Mouse (Mus musculus): ENCODE measurements around the gene Hils1.

Gene Hils1

GRCm38 (mm10) chr11:94967419-94967818 lies at the start of gene Hils1:
Hils1 (plus strand) TSS chr11:94967593.
- no peak for DNase-seq

- no peak for DNase-seq
These were observed 49.7 kb upstream of the Hils1 start for GRCm38 (mm10) chr11:94917717-94918116.

GRCm38 (mm10) chr11:94920996-94921401 lies 46.4 kb upstream of the Hils1 start:
- DNase-seq: no peak

DNA sequence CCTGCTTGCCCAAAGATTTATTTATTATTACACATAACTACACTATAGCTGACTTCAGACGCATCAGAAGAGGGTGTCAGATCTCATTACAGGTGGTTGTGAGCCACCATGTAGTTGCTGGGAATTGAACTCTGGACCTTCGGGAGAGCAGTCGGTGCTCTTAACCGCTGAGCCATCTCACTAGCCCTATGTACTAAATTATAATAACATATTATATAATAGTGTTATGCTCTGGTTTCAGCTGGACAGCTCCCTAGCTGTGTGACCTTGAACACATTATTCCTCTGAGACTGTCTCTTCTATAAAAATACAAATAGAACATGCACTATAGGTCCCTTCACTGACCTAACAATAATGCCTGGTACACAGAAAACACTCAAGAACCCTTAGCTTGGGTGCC lies 42.4 kb upstream of the Hils1 start:
- DNase-seq: no peak

DNA sequence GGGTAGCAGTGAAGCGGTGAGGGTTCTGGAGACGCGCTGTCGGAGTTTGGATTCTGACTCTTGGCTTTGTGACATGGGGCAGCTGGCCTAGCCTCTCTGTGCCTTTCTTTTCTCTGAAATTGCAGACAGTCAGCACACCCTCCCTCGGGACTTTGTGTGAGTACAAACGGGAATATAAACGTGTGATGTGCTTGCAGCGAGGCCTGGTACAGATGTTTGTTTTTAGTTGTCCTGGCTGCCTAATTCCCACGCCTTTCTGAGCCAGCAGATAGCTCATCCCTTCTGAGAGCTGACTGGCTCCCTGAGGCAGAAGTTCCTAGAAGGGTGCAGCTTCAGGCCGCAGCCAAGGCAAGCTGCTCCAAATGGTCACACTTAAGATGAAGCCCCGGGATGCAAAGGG lies 41.0 kb upstream of the Hils1 start:
- no peak for DNase-seq

DNA sequence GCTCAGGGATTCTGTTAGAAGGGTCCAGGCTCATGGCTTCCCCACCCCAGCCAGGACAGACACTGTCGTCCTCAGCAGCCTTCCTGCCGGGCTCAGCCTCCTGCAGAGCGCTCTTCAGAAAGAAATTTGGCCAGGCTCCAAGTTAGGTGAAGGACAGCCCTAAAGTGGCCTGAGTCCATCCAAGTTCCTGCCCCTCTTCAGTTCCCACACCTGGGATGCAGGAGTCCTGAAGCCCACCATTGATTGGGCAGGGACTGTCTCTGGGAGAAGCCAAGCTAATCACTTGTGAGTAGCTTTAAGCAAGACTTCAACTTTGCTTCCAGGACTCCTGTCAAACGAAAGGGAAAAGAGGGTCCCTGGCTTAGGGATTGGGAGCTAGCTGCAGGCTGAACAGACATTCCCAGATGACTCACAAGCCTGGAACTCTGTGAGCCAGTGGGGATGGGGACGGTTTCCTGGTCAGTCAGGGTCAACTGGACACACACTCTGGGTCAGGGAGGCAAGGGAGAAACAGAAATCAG lies 39.6 kb upstream of the Hils1 start:
- DNase-seq: no peak

- peak in 1 of 2 experiments; percentile 41 for DNase-seq
These were observed 38.6 kb upstream of the Hils1 start for GRCm38 (mm10) chr11:94928820-94929219.

DNA sequence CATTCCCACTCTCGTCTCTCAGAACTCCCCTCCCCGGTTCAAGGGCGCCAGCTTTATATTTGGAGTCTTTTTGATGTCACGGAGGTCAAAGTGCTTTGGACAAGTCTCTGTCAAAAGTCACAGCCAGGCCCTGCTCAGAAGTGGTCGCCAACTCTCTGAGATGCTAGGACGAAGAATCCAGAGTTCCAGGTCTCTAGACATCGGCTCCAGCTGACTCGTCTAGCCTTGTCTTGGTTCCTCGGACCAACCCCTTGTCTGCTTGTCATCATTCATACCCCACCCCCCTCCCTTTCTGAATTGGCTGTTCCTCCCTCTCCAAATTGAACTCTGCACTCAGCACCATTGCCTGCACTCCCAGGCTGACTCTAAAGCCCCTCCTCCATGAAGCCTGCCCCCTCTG lies 37.8 kb upstream of the Hils1 start:
- DNase-seq: no peak

GRCm38 (mm10) chr11:94930151-94930550 lies 37.2 kb upstream of the Hils1 start:
- DNase-seq: no peak

- DNase-seq: no peak
These were observed 33.8 kb upstream of the Hils1 start for GRCm38 (mm10) chr11:94933584-94933983.

DNA sequence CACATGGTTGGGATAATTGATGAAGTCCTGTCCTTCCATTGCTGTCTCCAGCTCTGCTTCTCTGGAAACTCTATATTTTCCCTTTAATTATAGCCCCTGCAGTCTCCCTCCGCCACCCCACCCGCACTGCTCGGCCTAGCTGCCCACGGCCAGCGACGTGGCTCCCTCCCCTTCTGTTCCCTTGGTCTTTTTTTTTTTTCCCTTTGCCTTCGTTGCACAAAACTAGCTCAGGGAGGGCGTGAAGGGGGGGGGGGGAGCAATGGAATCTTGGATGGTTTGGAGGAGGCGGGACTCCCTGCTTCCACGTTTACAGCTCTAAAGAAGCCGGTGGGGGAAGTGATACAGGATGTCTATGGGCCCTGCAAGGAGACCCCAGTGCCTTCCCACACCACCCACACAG lies 32.9 kb upstream of the Hils1 start:
- DNase-seq: no peak

DNA sequence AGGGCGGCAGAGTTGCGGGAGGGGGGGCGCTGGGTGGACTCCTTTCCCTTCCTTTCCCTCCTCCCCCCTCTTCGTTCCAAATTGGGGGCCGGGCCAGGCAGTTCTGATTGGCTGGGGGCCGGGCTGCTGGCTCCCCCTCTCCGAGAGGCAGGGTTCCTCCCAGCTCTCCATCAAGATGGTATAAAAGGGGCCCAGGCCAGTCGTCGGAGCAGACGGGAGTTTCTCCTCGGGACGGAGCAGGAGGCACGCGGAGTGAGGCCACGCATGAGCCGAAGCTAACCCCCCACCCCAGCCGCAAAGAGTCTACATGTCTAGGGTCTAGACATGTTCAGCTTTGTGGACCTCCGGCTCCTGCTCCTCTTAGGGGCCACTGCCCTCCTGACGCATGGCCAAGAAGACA lies 31.3 kb upstream of the Hils1 start, which contains the start of gene Col1a1:
Col1a1 (plus strand) TSS at position 180 of the 400 bp plus-strand sequence.
- DNase-seq: no peak

DNA sequence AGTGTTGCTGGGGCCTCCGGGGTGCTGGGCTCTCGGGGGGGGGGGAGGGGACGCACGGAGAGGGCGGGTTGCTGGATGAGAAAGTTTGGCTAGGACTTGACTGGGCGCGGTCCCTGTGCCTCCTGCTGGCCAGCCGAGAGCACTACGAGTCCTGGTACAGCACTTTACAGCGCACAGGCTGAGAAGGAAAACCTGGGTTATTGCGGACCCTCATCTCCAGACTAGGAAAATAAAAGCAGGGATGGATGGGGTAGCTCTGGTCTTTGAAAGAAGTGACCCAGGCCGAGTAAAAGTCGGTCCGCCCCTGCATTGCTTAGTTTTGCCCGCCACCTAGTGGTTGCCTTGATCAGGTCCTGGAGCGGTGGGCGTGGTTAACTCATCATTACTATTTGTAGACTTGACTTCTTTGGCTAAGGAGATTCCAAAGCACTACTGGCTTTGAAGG lies 30.5 kb upstream of the Hils1 start:
- DNase-seq: peak; percentile 87 to 92

DNA sequence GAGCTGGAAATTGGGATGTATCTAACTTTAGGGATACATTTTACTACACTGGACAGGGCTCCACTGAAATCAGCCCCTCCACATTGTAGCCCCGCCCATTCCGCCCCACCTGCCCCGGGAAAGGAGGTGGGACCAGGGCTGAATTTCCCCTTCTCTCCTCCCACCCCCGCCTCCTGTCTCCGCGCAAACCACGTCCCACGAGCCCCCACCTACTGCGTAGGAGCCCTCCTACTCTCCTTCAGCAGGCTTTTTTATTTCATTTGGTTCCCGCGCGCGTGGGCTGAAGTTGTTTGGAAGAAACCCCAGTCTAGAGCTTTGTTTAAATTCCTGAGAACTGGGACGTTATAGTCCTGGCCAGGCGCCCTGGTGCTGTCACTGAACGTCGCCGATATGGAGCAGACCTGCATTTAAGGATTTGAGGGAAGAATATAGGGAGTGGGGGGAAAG lies 30.0 kb upstream of the Hils1 start:
- DNase-seq: no peak

DNA sequence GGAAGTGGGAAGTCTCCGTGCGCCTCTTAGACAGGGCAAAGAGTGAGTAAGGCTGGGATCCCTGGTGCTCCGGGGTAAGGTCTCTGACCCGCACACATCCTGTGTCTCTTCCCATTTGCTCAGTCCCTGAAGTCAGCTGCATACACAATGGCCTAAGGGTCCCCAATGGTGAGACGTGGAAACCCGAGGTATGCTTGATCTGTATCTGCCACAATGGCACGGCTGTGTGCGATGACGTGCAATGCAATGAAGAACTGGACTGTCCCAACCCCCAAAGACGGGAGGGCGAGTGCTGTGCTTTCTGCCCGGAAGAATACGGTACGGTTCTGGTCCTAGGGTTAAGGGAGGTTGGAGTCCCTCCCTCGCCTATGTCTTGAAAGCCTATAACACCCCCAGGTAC lies 29.6 kb upstream of the Hils1 start:
- DNase-seq: no peak

- no peak for DNase-seq
These were observed 29.1 kb upstream of the Hils1 start for GRCm38 (mm10) chr11:94938296-94938695.

DNA sequence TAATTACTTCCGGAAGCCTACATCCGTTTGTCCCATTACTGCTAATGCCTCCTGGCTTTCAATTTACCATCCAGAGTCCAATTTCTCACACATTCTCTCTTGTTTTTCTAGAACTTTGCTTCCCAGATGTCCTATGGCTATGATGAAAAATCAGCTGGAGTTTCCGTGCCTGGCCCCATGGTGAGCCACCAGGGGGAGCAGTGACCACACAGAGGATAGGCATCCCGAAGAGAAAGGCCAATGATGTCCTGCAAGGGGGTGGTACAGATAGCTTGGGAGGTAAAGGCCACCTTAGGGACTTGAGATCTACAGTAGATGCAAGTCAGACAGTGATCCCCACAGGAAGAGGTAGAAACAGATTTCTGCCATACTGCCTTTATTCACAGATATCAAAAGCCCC lies 28.1 kb upstream of the Hils1 start:
- DNase-seq: peak; percentile 77 to 78

GRCm38 (mm10) chr11:94941121-94941520 lies 26.3 kb upstream of the Hils1 start:
- no peak for DNase-seq

DNA sequence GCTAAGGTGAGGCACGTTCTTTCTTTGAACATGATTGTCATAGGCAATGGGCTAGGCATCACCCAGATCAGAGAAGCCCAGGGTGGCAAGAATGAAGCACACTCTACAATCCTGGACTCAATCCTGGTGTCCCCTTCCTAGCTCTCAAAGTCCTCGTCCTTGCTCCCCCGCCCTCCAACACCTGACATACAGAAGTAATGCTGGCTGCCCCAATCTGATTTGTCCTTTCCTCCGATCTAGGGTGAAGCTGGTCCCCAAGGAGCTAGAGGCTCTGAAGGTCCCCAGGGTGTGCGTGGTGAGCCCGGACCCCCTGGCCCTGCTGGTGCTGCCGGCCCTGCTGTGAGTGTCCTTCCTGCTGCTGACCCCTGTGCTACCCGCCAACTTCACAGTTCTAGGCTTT lies 25.6 kb upstream of the Hils1 start:
- DNase-seq: no peak

DNA sequence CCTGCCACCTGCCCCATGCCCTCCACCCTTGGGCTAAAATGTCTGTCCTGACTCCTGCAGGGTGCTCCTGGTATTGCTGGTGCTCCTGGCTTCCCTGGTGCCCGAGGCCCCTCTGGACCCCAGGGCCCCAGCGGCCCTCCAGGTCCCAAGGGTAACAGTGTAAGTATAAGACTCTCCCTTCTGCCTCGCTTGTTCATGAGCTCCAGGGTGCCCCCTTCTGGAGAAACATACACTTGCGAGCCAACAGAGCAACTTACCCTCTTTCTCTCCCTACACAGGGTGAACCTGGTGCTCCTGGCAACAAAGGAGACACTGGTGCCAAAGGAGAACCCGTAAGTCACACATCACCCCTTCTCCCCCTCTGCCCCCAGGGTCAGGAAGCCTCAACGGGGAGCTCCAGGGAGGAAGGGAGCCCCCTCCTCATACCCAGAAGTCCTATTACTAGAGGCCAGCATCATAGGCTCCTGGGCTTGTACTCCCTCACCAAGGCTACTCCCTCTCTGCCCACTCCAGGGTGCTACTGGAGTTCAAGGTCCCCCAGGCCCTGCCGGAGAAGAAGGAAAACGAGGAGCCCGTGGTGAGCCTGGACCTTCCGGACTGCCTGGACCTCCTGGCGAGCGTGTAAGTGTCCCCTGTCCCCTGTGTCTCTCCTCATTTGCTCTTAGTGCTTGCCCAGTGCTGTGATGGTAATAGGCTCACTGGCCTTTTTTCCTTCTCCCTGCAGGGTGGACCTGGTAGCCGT lies 24.9 kb upstream of the Hils1 start:
- DNase-seq: peak; percentile 46 to 47

GRCm38 (mm10) chr11:94943054-94943453 lies 24.3 kb upstream of the Hils1 start:
- no peak for DNase-seq

DNA sequence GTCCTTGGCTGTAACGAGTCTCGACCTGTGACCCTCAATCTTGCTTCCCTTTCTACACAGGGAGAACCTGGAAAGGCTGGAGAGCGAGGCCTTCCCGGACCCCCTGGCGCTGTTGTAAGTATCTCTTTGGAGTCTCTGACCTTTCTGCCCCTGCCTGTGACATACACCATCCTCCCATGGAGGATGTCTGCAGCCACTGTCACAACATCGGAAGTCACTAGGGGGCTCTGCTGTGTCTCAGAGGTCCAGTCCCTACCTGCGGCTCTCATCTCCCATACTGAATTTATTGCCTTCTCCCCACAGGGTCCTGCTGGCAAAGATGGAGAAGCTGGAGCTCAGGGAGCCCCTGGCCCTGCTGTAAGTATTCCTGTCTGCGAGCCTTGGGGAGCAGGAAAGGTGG lies 23.1 kb upstream of the Hils1 start:
- no peak for DNase-seq

- no peak for DNase-seq
These were observed 22.2 kb upstream of the Hils1 start for GRCm38 (mm10) chr11:94945236-94945635.

DNA sequence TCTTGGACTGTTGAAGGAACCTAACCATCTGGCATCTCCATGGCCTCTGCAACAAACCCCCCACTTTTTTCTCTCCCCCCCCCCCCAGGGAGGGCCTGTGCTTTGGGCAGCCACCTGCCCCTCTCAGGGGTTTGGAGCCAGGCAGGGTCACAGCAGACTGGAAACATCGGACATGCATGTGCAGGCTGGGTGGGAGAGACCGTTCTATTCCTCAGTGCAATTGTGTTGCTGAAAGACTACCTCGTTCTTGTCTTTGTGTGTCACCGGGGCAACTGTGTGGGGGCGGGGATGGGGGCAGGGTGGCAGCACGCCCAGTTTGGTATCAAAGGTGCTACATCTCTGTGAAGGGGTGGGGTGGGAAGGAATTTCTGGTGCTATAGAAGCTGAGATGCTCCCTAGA lies 15.2 kb upstream of the Hils1 start:
- no peak for DNase-seq

GRCm38 (mm10) chr11:94955103-94955502 lies 12.3 kb upstream of the Hils1 start:
- no peak for DNase-seq

Data from cerebellum, postnatal 36 days (tissue).